Mouse (Mus musculus) embryo, embryonic 10 days (tissue): Measurements from ENCODE around the gene Gins1.
A peak's percentile ranks its signal among the peaks of the same experiment; 100 is the strongest.
"Not testable (repeated sequence)": the region's sequence is repeated elsewhere in the genome, so short reads cannot be mapped to it uniquely, and the experiment has no call there.

Experiments used
- DNase-seq: peaks from one replicate; pipeline ENCODE4 v3.0.0-alpha.2; 2015; ENCODE audit warnings: low spot score

The Gins1 gene

GRCm38 (mm10) chr2:150904936-150905450 is at the start of gene Gins1:
Gene Gins1, plus strand, starts transcription at chr2:150905400.
- no peak for DNase-seq

GRCm38 (mm10) chr2:150858724-150859487 is 46.3 kb upstream of the Gins1 start:
- DNase-seq: no peak

GRCm38 (mm10) chr2:150859709-150860470 is 45.3 kb upstream of the Gins1 start:
- DNase-seq: no peak

GRCm38 (mm10) chr2:150861128-150861527 is 44.1 kb upstream of the Gins1 start:
- no peak for DNase-seq

GRCm38 (mm10) chr2:150867021-150867420 is 38.2 kb upstream of the Gins1 start:
- no peak for DNase-seq

- no peak for DNase-seq
Measured at GRCm38 (mm10) chr2:150869446-150869845, 35.8 kb upstream of the Gins1 start.

GRCm38 (mm10) chr2:150874508-150874907 is 30.7 kb upstream of the Gins1 start:
- no peak for DNase-seq

- no peak for DNase-seq
Measured at GRCm38 (mm10) chr2:150875226-150875625, 30.0 kb upstream of the Gins1 start.

DNA sequence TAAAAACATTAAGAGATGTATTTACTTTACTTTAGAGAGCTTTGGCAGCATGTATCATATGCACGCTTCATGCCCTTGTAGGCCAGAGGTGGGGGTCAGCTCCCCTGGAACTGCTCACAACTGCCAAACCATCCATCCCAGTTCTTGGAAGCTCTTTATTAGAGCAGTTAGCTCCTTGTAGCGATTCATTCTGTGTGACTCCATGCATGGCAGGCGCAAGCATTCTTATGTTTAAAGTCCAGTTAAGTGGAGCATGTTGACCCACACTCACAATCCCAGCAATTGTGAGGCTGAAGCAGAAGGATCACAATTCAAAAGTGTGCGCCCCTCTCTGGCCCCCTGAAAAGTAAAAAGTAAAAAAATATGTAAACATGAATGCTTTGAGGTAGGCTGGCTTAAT is 27.6 kb upstream of the Gins1 start:
- DNase-seq: no peak

- DNase-seq: no peak
Measured at GRCm38 (mm10) chr2:150884075-150884778, 21.0 kb upstream of the Gins1 start.

DNA sequence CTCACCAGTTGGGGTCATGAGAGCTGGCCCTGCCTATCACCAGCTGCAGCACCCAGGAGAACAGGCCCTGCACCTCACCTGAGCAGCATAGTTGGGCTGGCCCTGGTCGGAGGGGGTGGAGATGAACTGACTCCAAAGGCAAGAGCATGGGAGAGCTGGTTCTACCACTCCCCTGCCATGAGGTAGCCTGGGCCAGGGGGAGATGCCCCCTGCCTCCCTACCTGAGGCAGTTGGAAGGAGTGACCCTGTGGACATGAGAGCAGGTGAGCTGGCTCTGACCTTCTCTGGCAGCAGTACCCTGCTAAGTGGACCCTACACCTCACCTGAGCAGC is 20.5 kb upstream of the Gins1 start:
- no peak for DNase-seq

DNA sequence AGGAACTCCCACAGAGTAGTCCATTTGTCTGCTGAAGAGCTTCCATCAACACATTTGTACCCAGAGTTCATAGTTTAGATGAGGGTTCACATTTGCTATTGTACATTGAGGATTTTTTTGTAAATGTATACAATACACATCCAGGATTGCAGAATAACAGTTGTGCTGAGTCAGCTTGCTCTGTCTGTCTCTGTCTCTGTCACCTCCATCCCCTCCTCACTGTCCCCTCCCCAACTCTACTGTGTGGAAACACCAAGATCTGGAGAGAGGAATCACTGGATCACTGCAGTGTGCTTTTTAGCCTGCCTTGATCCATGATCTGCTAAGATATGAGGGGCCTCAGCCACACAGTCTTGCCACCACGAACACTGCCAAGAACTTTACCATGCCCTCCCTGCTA is 19.4 kb upstream of the Gins1 start:
- no peak for DNase-seq

DNA sequence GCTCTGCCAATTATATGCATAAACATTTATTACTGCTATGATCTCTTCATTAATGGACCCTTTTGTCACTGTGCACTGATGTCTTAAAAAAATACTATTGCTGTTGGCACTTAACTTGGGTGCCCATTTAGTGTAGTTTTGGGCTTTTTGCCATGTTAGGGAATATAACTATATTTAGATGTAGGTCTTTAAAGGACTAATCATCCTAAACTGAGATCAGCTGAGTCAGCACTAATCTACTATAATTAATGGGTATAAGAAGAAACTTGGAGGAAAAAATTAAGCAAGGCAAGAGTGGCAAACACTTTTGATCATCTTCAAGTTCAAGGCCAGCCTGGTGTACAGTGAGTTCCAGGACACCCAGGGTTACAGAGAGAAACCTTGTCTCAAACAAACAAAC is 18.9 kb upstream of the Gins1 start:
- no peak for DNase-seq

DNA sequence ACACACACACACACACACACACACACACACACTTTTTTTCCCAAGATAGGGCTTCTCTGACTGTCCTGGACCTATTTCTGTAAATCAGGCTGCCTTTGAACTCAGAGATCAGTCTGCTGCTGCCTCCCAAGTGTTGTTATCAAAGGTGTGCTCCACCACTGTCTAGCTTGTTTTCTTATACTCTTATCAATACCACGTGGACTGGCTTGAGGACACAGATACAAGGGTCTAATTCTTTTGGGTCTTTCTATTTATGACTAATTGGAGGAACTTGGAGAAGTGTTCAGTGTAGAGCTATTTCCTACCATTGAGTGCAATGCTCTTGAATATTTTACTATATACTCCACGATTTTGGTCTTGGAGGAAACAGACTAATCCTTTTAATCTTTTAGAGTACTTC is 17.8 kb upstream of the Gins1 start:
- DNase-seq: no peak

DNA sequence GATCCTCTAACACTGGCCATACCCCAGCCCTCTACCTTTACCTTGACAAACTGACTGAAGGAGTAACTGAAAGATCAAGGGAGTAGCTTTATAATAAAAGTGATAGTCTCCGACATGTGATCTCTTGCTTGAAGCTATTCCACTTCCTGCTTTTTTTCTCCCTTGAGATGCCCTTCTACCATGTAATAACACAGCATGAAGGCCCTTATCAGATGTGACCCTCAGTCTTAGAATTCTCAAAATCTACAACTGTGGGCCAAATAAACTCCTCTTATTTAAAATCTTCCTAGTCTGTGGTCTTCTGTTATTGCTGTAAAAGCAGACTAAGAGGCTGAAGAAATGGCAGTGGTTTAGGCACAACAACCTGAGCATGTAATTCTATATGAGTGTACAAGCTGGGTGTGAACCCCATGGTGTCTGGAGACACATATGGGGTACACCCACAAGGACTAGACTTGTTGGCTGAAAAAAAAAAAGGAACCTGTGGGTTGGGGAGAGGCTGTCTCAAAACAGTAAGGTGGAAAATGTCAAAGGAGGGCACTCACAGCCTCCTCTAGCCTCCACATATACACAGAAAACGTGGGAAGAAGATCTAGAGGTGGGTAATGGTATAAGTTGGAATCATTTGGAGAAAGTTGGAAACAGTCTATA is 10.5 kb upstream of the Gins1 start:
- no peak for DNase-seq

GRCm38 (mm10) chr2:150895691-150896252 is 9.4 kb upstream of the Gins1 start:
- no peak for DNase-seq

GRCm38 (mm10) chr2:150900341-150900740 is 4.9 kb upstream of the Gins1 start:
- no peak for DNase-seq

- DNase-seq: no peak
Measured at GRCm38 (mm10) chr2:150902347-150902746, 2.9 kb upstream of the Gins1 start.

GRCm38 (mm10) chr2:150904272-150904935 is 796 bp upstream of the Gins1 start, which contains the start of gene Abhd12:
Gene Abhd12, minus strand, starts transcription at chr2:150904741.
- peak; percentile 96 for DNase-seq

- not testable (repeated sequence) for DNase-seq
Measured at GRCm38 (mm10) chr2:150908881-150909280, 3.7 kb downstream of the Gins1 start.

DNA sequence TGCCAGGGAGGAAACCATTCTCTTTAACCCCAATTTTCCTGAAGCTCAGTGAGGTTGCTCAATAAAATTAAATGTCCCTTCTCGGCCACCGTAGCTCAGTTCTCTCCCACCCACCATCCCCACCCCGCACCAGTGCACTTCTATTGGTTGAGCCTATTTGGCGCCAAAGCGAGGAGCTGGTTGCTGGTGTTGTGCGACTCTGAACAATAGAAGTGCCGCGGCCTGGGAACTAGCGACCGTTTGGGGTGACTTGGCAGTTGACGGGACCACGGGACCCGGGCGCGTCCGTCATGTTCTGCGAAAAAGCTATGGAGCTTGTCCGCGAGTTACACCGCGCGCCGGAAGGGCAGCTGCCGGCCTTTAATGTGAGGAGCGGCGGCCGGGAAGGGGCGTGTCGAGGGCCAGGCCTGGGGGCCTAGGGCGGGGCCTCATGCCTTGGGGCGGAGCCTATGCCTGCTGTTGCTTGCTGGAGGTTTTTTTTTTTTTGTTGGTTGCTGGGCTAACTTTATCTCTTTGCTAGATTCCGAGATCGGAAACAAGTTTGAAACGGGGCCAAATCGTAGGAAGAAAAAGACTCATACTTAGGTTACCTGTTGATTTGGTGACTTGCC is 4.3 kb downstream of the Gins1 start:
- DNase-seq: peak; percentile 96
